14 mouse cellular contexts compared by ENCODE assay signal in the genomic region with DNA sequence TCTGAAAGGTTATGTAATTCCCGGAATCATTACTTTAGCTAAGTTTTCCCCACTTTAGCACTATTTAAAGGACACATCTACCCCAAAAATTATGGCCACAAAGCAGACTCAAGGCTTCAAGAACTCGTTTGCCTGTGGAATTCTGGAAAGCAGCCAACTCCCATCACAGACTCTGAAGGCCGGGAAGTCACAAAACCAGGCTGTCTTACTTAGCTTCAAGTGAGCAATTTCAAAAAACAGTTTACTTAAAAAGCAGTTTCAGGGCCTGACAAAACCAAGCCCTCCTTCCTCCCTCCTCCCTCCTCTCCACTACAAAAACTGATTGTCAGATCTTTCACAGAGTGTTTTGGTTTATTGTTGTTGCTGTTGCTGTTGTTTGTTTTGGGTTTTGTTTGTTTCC.
DNase-seq lines count a peak whose midpoint lies in the region; ATAC-seq lines count a peak whose summit lies in the region.
"Had no signal": no experiment of that assay in that cellular context is flagged by ENCODE, and none has a peak within 500 bp of the region (broad histone marks: within the 10 kb centered on the region; RNA-seq: fewer than 3 reads in every experiment).

No protein-coding gene starts in this region.

- no peaks in the 10 kb centered on the region for H3K36me3 ChIP-seq in lung, embryonic 16.5 days (ENCODE audit: control insufficient read depth, insufficient read depth, low read length)
- no peaks in the 10 kb centered on the region for H3K36me3 ChIP-seq in embryonic facial prominence, embryonic 14.5 days (ENCODE audit: control insufficient read depth, insufficient read depth, low read length)
- H3K36me3 ChIP-seq: embryonic facial prominence, embryonic 12.5 days; heart, embryonic 10.5 days; hindbrain, embryonic 10.5 days had no signal

- H3K27me3 ChIP-seq in lung, embryonic 16.5 days (ENCODE audit: control insufficient read depth, insufficient read depth, low read depth, low read length): no peaks in the 10 kb centered on the region
- H3K27me3 ChIP-seq in embryonic facial prominence, embryonic 14.5 days (replicated peaks; ENCODE audit: control insufficient read depth, insufficient read depth, low read length): no peaks in the 10 kb centered on the region
- H3K27me3 ChIP-seq: embryonic facial prominence, embryonic 12.5 days had no signal

- no peaks in the 10 kb centered on the region for H3K4me1 ChIP-seq in lung, embryonic 16.5 days (replicated peaks; ENCODE audit: control insufficient read depth, insufficient read depth, low read length)
- no peaks in the 10 kb centered on the region for H3K4me1 ChIP-seq in embryonic facial prominence, embryonic 14.5 days (ENCODE audit: control insufficient read depth, insufficient read depth, low read length)
- H3K4me1 ChIP-seq: embryonic facial prominence, embryonic 12.5 days; heart, embryonic 10.5 days; hindbrain, embryonic 10.5 days had no signal

- H3K9ac ChIP-seq in lung, embryonic 16.5 days (ENCODE audit: low read length): no peak overlapping the region
- H3K9ac ChIP-seq in embryonic facial prominence, embryonic 14.5 days (ENCODE audit: low read depth, low read length): no peak overlapping the region
- H3K9ac ChIP-seq: embryonic facial prominence, embryonic 12.5 days; liver, embryonic 14.5 days had no signal

- H3K9me3 ChIP-seq in lung, embryonic 16.5 days (ENCODE audit: control insufficient read depth, low read length): no peaks in the 10 kb centered on the region
- no peaks in the 10 kb centered on the region for H3K9me3 ChIP-seq in embryonic facial prominence, embryonic 14.5 days (ENCODE audit: control insufficient read depth, low read length)
- H3K9me3 ChIP-seq: embryonic facial prominence, embryonic 12.5 days; heart, embryonic 10.5 days; hindbrain, embryonic 10.5 days had no signal

- 24% methylated on average over 3 of the region's 3 CpGs for WGBS in lung, embryonic 16.5 days
- WGBS in embryonic facial prominence, embryonic 14.5 days: 32% methylated on average over 3 of the region's 3 CpGs

- peak; percentile 34; the same call in 1 of the 2 replicates for ATAC-seq in lung, embryonic 16.5 days (ENCODE audit: low read depth)
- no peak for ATAC-seq in embryonic facial prominence, embryonic 14.5 days (ENCODE audit: low read depth)
- no peak for ATAC-seq in megakaryocyte-erythroid progenitor cell, adult 5-6 weeks (replicated peaks; ENCODE audit: low FRiP score, low TSS enrichment, poor library complexity, severe bottlenecking)

- DNase-seq in frontal cortex, postnatal 36 days (ENCODE audit: low spot score in 2 of 2): peak; percentile 3 to 5
- no peak for DNase-seq in frontal cortex, postnatal 25 days (ENCODE audit: low spot score in 2 of 2)
- DNase-seq in lung, adult 18-20 months: no peak
- peak; percentile 27 for DNase-seq in adrenal gland, adult 2 months
- peak; percentile 59 for DNase-seq in embryonic facial prominence, embryonic 14.5 days (ENCODE audit: low spot score)
- DNase-seq: kidney, adult 2 months; thymus, postnatal 14 days had no signal

- no peak overlapping the region for H3K4me2 ChIP-seq in lung, embryonic 16.5 days (ENCODE audit: low read depth, low read length)
- H3K4me2 ChIP-seq in embryonic facial prominence, embryonic 14.5 days (ENCODE audit: low read depth, low read length): no peak overlapping the region
- H3K4me2 ChIP-seq: embryonic facial prominence, embryonic 12.5 days had no signal

- no peak overlapping the region for H3K27ac ChIP-seq in lung, embryonic 16.5 days (ENCODE audit: low read length)
- no peak overlapping the region for H3K27ac ChIP-seq in embryonic facial prominence, embryonic 14.5 days (replicated peaks; ENCODE audit: low read depth, low read length)
- H3K27ac ChIP-seq: embryonic facial prominence, embryonic 12.5 days; heart, embryonic 10.5 days; hindbrain, embryonic 10.5 days; left cerebral cortex, adult 2 months; liver, embryonic 14.5 days had no signal

- H3K4me3 ChIP-seq in lung, embryonic 16.5 days (ENCODE audit: low read length): no peak overlapping the region
- no peak overlapping the region for H3K4me3 ChIP-seq in embryonic facial prominence, embryonic 14.5 days (ENCODE audit: low read depth, low read length)
- H3K4me3 ChIP-seq: embryonic facial prominence, embryonic 12.5 days; heart, embryonic 10.5 days; hindbrain, embryonic 10.5 days; left cerebral cortex, adult 2 months had no signal

Comparison
In these comparisons a context has a peak if more than half of its experiments do, and no peak if none do; other contexts are left out.
1. DNase-seq: peak in frontal cortex, postnatal 36 days (2 of 2), adrenal gland, adult 2 months (single experiment) and embryonic facial prominence, embryonic 14.5 days (single experiment); none in frontal cortex, postnatal 25 days (0 of 2) and lung, adult 18-20 months (0 of 2).